Mouse (Mus musculus): ENCODE measurements around the gene Camkk2. TPM values are rescaled to one million over a fixed set of nuclear protein-coding genes. Genes with fewer than 3 reads are reported as not detected.

The Camkk2 gene
- polyA plus RNA-seq, 1 experiment = 26.2 TPM

DNA sequence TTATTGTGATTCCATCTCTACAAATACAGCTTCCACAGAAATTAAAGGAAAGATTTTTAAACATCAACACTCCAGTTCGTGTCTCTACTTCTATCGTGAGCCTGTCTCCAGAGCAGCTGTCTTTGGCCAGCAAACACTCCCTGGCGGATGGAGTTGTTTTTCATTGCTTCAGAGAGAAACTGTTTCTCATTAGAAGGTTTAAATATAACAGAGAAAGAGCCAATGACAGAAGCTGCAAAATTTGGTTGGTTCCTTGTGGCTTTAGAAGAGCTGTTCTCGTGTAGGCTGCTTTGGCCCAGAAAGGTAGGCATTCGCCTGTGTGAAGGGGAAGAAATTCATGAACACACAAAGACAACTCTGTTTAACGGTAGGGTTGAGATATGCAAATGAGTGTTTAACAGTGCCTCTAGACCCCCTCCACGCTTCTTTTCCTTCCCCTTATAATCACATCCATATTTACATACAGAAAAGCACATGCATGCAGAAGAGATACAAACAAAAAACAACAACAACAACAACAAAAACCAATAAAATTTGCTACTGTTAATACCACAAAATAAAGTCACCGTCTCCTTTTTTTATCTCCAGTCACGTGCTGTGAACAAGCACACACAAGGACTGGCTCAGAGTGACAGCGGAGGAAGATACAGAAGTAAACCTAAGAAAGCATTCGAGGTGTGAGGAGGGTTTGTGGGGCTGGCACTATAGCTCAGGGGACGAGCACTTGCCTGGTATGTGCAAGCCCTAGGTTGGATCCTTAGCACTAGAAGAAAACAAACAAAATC is 7.0 kb upstream of the Camkk2 start:
- Histone ChIP-seq H3K27me3 (ENCODE audit: control insufficient read depth, insufficient read depth, low read length, poor library complexity, severe bottlenecking) (no peaks in the 10 kb centered on the region), H3K9me3 (replicated peaks; ENCODE audit: control insufficient read depth, insufficient read depth, low read length, poor library complexity, severe bottlenecking) (no peaks in the 10 kb centered on the region), H3K9ac (ENCODE audit: low read depth, poor library complexity, severe bottlenecking) (no peak overlapping the region), H3K4me3 (ENCODE audit: low read depth, low read length) (no peak overlapping the region), H3K36me3 (ENCODE audit: control insufficient read depth, insufficient read depth, low read length, poor library complexity, severe bottlenecking) (peaks cover 19% of the 10 kb centered on the region), H3K4me1 (ENCODE audit: control insufficient read depth, insufficient read depth, low read length) (peaks cover 3% of the 10 kb centered on the region), H3K27ac (ENCODE audit: insufficient read depth, low read length) (no peak overlapping the region)
- no peak for TF ChIP-seq EP300 (IDR thresholded peaks at IDR 0.05; ENCODE audit: insufficient read depth, low read depth, low read length)
- no peak for TF ChIP-seq CTCF (IDR thresholded peaks at IDR 0.05; ENCODE audit: low read depth, low read length)
- no peak for TF ChIP-seq POLR2A (IDR thresholded peaks at IDR 0.05; ENCODE audit: insufficient read depth, low read length)

DNA sequence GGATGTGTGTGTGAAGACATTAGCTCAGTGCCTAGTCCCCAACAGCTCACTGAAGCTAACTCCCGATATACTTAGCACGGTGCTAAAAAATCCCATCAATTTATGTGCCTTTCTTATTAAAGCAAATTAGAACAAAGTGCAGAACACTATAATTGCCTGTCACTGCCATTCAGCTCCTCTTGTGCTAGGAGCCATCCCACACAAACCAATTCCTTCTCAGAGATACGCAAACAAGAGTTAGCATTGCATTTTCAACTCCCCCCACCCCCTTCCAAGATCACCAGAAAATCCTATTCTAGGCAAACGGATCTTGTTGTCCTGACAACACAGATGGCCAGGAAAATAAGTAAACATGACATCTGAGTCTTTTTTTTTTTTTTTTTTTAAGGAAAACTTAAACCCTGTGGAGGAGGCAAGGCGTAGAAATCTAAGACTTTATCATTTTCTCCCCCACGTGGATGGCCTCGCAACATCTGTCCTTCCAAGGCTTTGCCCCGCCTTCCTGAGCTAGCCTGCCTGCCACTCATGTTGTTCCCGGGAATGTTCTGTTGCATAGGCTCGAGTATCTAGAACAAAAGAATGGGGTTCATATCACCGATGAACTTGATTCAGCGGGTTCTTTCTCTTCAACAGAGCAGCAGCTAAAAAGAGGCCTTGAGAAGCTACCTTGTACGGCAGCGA is 4.7 kb upstream of the Camkk2 start:
- Histone ChIP-seq H3K4me1 (ENCODE audit: control insufficient read depth, insufficient read depth, low read length) (peaks cover 5% of the 10 kb centered on the region), H3K4me3 (ENCODE audit: low read depth, low read length) (no peak overlapping the region), H3K9me3 (replicated peaks; ENCODE audit: control insufficient read depth, insufficient read depth, low read length, poor library complexity, severe bottlenecking) (no peaks in the 10 kb centered on the region), H3K27me3 (ENCODE audit: control insufficient read depth, insufficient read depth, low read length, poor library complexity, severe bottlenecking) (no peaks in the 10 kb centered on the region), H3K9ac (ENCODE audit: low read depth, poor library complexity, severe bottlenecking) (no peak overlapping the region), H3K27ac (ENCODE audit: insufficient read depth, low read length) (peak overlapping the region; percentile 28; the same call in 1 of the 2 replicates), H3K36me3 (ENCODE audit: control insufficient read depth, insufficient read depth, low read length, poor library complexity, severe bottlenecking) (peaks cover 15% of the 10 kb centered on the region)
- TF ChIP-seq EP300 (IDR thresholded peaks at IDR 0.05; ENCODE audit: insufficient read depth, low read depth, low read length) = no peak
- TF ChIP-seq CTCF (IDR thresholded peaks at IDR 0.05; ENCODE audit: low read depth, low read length) = no peak
- no peak for TF ChIP-seq POLR2A (IDR thresholded peaks at IDR 0.05; ENCODE audit: insufficient read depth, low read length)

DNA sequence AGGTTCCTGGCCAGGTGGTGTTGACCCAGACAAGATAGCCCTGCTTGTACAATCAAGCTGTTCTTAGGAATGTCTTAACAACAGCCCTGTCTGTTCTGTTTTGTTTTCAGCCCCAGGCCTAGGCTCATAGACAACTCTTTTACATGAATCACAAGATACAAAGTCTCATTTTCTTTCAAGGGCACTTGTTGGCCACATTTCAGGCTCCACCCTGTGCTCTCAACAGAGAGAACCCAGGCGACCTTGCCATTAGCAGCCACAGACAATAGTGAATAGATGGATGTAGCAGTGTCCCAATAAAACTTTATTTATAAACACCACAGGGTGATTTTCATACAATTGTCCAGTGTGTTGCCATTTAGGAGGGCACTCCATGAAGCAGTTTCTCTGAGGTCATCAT is 2.9 kb upstream of the Camkk2 start:
- 0 out of 2 replicates have a peak, but pooled peaks cover 2% of the 10 kb centered on the region for H3K27me3 ChIP-seq (ENCODE audit: control insufficient read depth, insufficient read depth, low read length, poor library complexity, severe bottlenecking)
- H3K36me3 ChIP-seq (ENCODE audit: control insufficient read depth, insufficient read depth, low read length, poor library complexity, severe bottlenecking) = peaks cover 4% of the 10 kb centered on the region; the same call in 1 of the 2 replicates
- H3K4me1 ChIP-seq (ENCODE audit: control insufficient read depth, insufficient read depth, low read length) = peaks cover 5% of the 10 kb centered on the region
- H3K27ac ChIP-seq (ENCODE audit: insufficient read depth, low read length) = no peak overlapping the region
- H3K4me3 ChIP-seq (ENCODE audit: low read depth, low read length) = no peak overlapping the region
- no peaks in the 10 kb centered on the region for H3K9me3 ChIP-seq (replicated peaks; ENCODE audit: control insufficient read depth, insufficient read depth, low read length, poor library complexity, severe bottlenecking)
- no peak for TF ChIP-seq POLR2A (IDR thresholded peaks at IDR 0.05; ENCODE audit: insufficient read depth, low read length)
- TF ChIP-seq EP300 (IDR thresholded peaks at IDR 0.05; ENCODE audit: insufficient read depth, low read depth, low read length) = no peak
- TF ChIP-seq CTCF (IDR thresholded peaks at IDR 0.05; ENCODE audit: low read depth, low read length) = no peak
- H3K9ac ChIP-seq (ENCODE audit: low read depth, poor library complexity, severe bottlenecking) = no peak overlapping the region

DNA sequence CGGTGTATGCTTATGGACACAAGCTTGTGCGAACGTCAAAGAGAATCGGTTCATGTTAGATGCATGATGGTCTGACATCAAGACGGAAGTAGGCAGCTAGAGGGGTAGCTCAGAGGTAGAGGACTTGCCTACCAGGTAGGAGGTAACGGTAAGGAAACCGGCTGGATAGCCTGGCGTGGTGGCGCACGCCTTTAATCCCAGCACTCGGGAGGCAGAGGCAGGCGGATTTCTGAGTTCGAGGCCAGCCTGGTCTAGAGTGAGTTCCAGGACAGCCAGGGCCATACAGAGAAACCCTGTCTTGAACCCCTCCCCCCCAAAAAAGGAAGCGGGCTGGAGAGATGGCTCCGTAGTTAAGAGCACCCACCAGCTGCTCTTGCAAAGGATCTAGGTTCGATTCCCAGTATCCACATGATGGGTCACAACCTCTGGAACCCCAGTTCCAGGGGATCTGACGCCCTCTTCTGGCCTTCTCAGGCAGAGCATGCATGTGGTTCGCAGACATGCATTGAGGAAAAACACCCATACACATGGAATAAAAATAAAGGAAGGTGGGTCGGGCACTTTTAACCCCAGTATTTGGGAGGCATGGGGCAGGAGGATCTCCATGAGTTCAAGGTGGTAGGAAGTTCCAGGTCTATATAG is 1.7 kb upstream of the Camkk2 start:
- no peak overlapping the region for H3K4me3 ChIP-seq (ENCODE audit: low read depth, low read length)
- H3K27ac ChIP-seq (ENCODE audit: insufficient read depth, low read length) = no peak overlapping the region
- H3K36me3 ChIP-seq (ENCODE audit: control insufficient read depth, insufficient read depth, low read length, poor library complexity, severe bottlenecking) = no peaks in the 10 kb centered on the region
- peaks cover 5% of the 10 kb centered on the region for H3K4me1 ChIP-seq (ENCODE audit: control insufficient read depth, insufficient read depth, low read length)
- TF ChIP-seq CTCF (IDR thresholded peaks at IDR 0.05; ENCODE audit: low read depth, low read length) = peak; percentile 66
- TF ChIP-seq POLR2A (IDR thresholded peaks at IDR 0.05; ENCODE audit: insufficient read depth, low read length) = no peak
- H3K9me3 ChIP-seq (replicated peaks; ENCODE audit: control insufficient read depth, insufficient read depth, low read length, poor library complexity, severe bottlenecking) = no peaks in the 10 kb centered on the region
- 0 out of 2 replicates have a peak, but pooled peaks cover 2% of the 10 kb centered on the region for H3K27me3 ChIP-seq (ENCODE audit: control insufficient read depth, insufficient read depth, low read length, poor library complexity, severe bottlenecking)
- no peak overlapping the region for H3K9ac ChIP-seq (ENCODE audit: low read depth, poor library complexity, severe bottlenecking)

DNA sequence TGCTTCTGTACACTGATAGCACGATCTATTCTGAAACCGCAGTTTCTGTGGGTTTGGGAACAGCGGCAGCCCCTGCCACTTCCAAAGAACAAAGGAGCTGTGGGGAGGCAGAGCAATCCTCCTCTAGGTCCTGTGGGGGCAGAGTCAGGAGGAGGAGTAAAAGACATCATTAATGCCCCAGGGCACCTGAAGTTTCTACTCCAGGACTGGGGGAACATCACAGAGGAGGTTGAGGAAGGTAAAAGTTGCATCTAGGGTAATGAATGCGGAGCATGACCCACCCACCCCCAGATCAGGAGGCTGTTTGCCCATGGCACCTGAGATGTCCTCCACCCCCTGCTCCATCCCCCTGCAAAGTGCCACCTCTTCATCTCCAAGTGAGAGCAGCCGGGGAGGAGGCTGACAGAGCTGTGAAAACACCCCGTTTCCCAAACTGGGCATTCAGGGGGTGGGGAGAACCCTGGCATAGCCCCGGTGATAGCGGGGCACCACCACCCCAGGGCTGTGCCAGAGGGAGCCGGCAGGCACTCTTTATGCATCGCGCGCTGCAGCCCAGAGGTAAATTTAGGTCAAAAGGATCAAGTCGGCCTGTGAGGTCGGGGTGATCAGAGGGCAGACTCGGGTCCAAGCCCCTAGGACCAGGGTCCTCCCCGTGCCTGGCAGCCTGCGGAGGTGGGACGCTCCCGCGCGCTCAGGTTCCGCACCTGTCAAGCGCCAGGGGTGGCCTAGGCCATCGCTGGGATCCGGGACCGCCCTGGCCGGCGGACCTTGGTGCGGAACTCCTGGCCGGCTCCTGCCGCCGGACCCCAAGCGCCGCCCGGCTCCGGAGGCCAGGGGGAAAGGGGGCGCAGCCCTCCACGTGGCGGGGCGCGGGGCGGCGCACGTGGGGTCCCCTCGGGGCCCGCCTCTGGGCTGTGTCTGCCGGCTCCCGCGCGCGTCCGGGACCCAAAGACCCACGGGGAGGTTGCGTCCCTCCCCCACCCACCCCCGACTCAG is 680 bp downstream of the Camkk2 start:
- no peak overlapping the region for H3K27ac ChIP-seq (ENCODE audit: insufficient read depth, low read length)
- no peaks in the 10 kb centered on the region for H3K9me3 ChIP-seq (replicated peaks; ENCODE audit: control insufficient read depth, insufficient read depth, low read length, poor library complexity, severe bottlenecking)
- no peaks in the 10 kb centered on the region for H3K36me3 ChIP-seq (ENCODE audit: control insufficient read depth, insufficient read depth, low read length, poor library complexity, severe bottlenecking)
- peaks cover 1% of the 10 kb centered on the region for H3K4me1 ChIP-seq (ENCODE audit: control insufficient read depth, insufficient read depth, low read length)
- peak overlapping the region; percentile 73 for H3K4me3 ChIP-seq (ENCODE audit: low read depth, low read length)
- 0 out of 2 replicates have a peak, but pooled peaks cover 2% of the 10 kb centered on the region for H3K27me3 ChIP-seq (ENCODE audit: control insufficient read depth, insufficient read depth, low read length, poor library complexity, severe bottlenecking)
- TF ChIP-seq EP300 (IDR thresholded peaks at IDR 0.05; ENCODE audit: insufficient read depth, low read depth, low read length) (no peak), CTCF (IDR thresholded peaks at IDR 0.05; ENCODE audit: low read depth, low read length) (no peak), POLR2A (IDR thresholded peaks at IDR 0.05; ENCODE audit: insufficient read depth, low read length) (no peak)
- H3K9ac ChIP-seq (ENCODE audit: low read depth, poor library complexity, severe bottlenecking) = peak overlapping the region; percentile 93
